Mouse (Mus musculus) embryonic facial prominence, embryonic 11.5 days (tissue): Measurements from ENCODE around the gene D5Ertd579e. TPM values are rescaled to one million over a fixed set of nuclear protein-coding genes. Genes with fewer than 3 reads are reported as not detected.

Source experiments
- ATAC-seq: fragments of 200-750 bp; cut with Nextera tagmentation; replicated peaks from 2 replicates; pipeline ENCODE4 v1.8.0; 2017; ENCODE audit warnings: low read depth; ENCODE audit not compliant: insufficient number of reproducible peaks, low FRiP score, low TSS enrichment
- DNase-seq: peaks from one replicate; pipeline ENCODE4 v3.0.0-alpha.2; 2015; ENCODE audit warnings: low spot score
- H3K27ac ChIP-seq: fragments of 300-500 bp; sonication (generic); replicated peaks from 2 replicates; pipeline ENCODE4 v1.5.1; 2014; ENCODE audit warnings: mild to moderate bottlenecking, low read depth, low read length, control low read depth
- H3K27me3 ChIP-seq: fragments of 300-500 bp; sonication (generic); 2 replicates; pipeline ENCODE4 v1.6.1; 2014; ENCODE audit warnings: mild to moderate bottlenecking, low read length, moderate library complexity, mixed read lengths; ENCODE audit not compliant: control insufficient read depth, insufficient read depth
- H3K36me3 ChIP-seq: fragments of 300-500 bp; sonication (generic); replicated peaks from 2 replicates; pipeline ENCODE4 v1.6.1; 2014; ENCODE audit warnings: low read depth, mild to moderate bottlenecking, low read length, moderate library complexity, mixed read lengths; ENCODE audit not compliant: control insufficient read depth, insufficient read depth
- H3K4me1 ChIP-seq: fragments of 300-500 bp; sonication (generic); 2 replicates; pipeline ENCODE4 v1.6.1; 2014; ENCODE audit warnings: low read length, mixed read lengths; ENCODE audit not compliant: control insufficient read depth, insufficient read depth
- H3K4me2 ChIP-seq: fragments of 300-500 bp; sonication (generic); 2 replicates; pipeline ENCODE4 v1.6.1; 2014; ENCODE audit warnings: low read depth, mild to moderate bottlenecking, control low read depth, low read length, moderate library complexity
- H3K4me3 ChIP-seq: fragments of 300-500 bp; sonication (generic); 2 replicates; pipeline ENCODE4 v1.5.1; 2014; ENCODE audit warnings: low read depth, low read length, control low read depth
- H3K9ac ChIP-seq: fragments of 300-500 bp; sonication (generic); replicated peaks from 2 replicates; pipeline ENCODE4 v1.6.1; 2014; ENCODE audit warnings: mild to moderate bottlenecking, control low read depth, low read length
- H3K9me3 ChIP-seq: fragments of 300-500 bp; sonication (generic); replicated peaks from 2 replicates; pipeline ENCODE4 v1.6.1; 2016; ENCODE audit warnings: mild to moderate bottlenecking, low read length, inconsistent platforms, mixed read lengths; ENCODE audit not compliant: control insufficient read depth
- WGBS: fragments of 180-500 bp; shearing (Covaris S2); extraction: QIAGEN DNeasy Blood & Tissue Kit; methylation state at CpG from one replicate; pipeline ENCODE4 v1.1.7; 2014; 5-methylcytosine and 5-hydroxymethylcytosine counted together
- polyA plus RNA-seq: library from polyadenylated mRNA; unstranded; fragments of >200 nt; fragmentation: Nextera tagmentation; extraction: Ambion mirVana; gene quantifications from 2 replicates; pipeline ENCODE4 v1.2.1, GENCODE M21; 2014

Gene D5Ertd579e
- polyA plus RNA-seq, 1 experiment from 2014 or later, result 28.6 TPM

DNA sequence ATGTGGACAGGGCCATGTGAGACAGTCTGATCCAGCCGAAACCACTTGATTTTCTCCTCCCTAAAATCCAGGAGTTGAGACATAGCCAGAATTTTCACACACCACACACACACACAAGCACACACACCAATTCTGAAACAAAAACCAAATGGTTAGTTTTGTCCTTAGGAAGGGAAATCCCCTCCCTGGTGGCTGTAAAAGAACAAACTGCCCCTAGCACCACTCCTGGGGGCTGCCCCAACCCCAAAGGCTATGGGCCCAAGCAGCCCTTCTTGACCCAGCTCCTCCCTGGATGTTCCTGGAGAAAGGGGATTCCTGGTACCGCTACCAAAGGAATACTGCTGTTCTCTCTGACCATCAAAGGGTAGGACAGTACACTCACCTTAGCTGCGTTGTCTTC, 119.4 kb downstream of the D5Ertd579e start:
- ATAC-seq (no peak), DNase-seq (no peak)
- H3K36me3 ChIP-seq, result no peaks in the 10 kb centered on the region
- H3K9me3 ChIP-seq, result no peaks in the 10 kb centered on the region
- no peaks in the 10 kb centered on the region for H3K27me3 ChIP-seq
- H3K9ac ChIP-seq, result no peak overlapping the region
- H3K27ac ChIP-seq, result no peak overlapping the region
- no peak overlapping the region for H3K4me2 ChIP-seq
- no peak overlapping the region for H3K4me3 ChIP-seq
- H3K4me1 ChIP-seq, result peaks cover 4% of the 10 kb centered on the region; the same call in 1 of the 2 replicates
- WGBS, result 93% methylated on average over 3 of the region's 3 CpGs

- no peaks in the 10 kb centered on the region for H3K27me3 ChIP-seq
- no peaks in the 10 kb centered on the region for H3K36me3 ChIP-seq
- H3K4me2 ChIP-seq, result no peak overlapping the region
- no peaks in the 10 kb centered on the region for H3K4me1 ChIP-seq
- H3K9me3 ChIP-seq, result no peaks in the 10 kb centered on the region
- ATAC-seq, result no peak
- no peak for DNase-seq
- 87% methylated on average over 1 of the region's 1 CpGs for WGBS
- H3K9ac ChIP-seq, result no peak overlapping the region
- H3K4me3 ChIP-seq, result no peak overlapping the region
- no peak overlapping the region for H3K27ac ChIP-seq
These were observed 120.1 kb downstream of the D5Ertd579e start for GRCm38 (mm10) chr5:36575745-36576144.

DNA sequence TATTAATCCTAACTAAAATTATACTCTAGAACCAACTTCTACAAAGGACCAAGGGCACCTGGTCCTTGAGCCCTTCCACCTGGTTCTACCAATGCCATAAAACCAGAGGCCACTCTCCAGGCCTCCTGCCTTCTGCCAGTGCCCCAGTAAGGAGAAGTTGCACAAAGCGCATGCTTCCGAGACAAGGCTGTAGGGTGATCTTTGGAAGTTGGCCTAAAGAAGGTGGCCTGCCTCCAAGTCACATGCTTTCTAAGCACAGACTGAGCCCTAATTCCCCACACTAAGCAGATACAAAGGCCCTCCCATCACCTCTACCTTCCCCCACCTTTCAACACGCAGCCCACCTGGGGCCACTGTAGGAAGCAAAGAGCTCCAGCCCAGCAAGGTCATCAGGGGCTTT, 120.6 kb downstream of the D5Ertd579e start:
- Histone ChIP-seq H3K9ac (no peak overlapping the region), H3K27me3 (no peaks in the 10 kb centered on the region), H3K4me2 (no peak overlapping the region), H3K9me3 (no peaks in the 10 kb centered on the region), H3K4me3 (no peak overlapping the region), H3K36me3 (no peaks in the 10 kb centered on the region), H3K27ac (no peak overlapping the region), H3K4me1 (no peaks in the 10 kb centered on the region)
- ATAC-seq, result no peak
- WGBS, result 85% methylated on average over 3 of the region's 3 CpGs
- DNase-seq, result no peak

DNA sequence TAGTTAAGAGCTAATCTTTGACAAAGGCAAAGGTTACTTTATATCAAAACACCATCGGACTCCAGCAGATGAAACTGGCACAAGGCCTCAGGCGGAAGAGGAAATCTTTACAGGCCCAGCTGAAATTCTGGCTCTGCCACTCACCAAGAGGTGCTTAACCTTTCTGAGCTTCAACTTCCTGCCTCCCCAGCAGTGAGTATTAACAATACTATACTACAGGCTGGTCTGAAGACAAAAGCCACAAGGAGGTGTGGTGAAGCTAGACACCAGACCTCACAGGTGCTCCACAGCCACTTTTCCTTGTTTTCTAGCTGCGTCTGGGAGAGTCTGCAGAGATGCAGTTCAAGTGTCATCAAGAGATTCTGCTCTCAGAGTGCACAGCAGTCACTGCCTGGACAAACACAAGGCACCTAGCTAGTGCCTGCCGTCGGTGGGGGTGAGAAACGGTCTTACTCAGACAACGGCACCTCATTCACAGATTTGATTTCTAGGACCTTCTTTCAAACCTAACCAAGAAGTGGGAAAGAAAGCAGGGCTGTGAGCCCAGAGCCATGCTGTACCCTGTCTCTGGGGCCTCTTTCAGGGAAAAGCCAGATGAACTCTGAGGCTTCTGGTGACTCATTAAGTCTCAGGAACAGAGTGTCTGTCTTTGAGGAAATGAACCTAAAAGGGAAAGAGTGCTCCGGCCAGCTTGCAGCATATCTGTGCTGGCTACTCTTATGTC, 121.5 kb downstream of the D5Ertd579e start:
- H3K9ac ChIP-seq, result no peak overlapping the region
- H3K4me1 ChIP-seq, result no peaks in the 10 kb centered on the region
- no peaks in the 10 kb centered on the region for H3K36me3 ChIP-seq
- no peak for DNase-seq
- H3K4me2 ChIP-seq, result no peak overlapping the region
- no peak overlapping the region for H3K4me3 ChIP-seq
- no peaks in the 10 kb centered on the region for H3K27me3 ChIP-seq
- WGBS, result 62% methylated on average over 8 of the region's 8 CpGs
- no peaks in the 10 kb centered on the region for H3K9me3 ChIP-seq
- no peak overlapping the region for H3K27ac ChIP-seq
- ATAC-seq, result no peak

- no peak overlapping the region for H3K4me2 ChIP-seq
- 50% methylated on average over 3 of the region's 3 CpGs for WGBS
- no peaks in the 10 kb centered on the region for H3K4me1 ChIP-seq
- H3K27ac ChIP-seq, result no peak overlapping the region
- no peaks in the 10 kb centered on the region for H3K27me3 ChIP-seq
- H3K9ac ChIP-seq, result no peak overlapping the region
- DNase-seq (no peak), ATAC-seq (no peak)
- H3K9me3 ChIP-seq, result no peaks in the 10 kb centered on the region
- H3K36me3 ChIP-seq, result no peaks in the 10 kb centered on the region
- H3K4me3 ChIP-seq, result no peak overlapping the region
These were observed 122.5 kb downstream of the D5Ertd579e start for GRCm38 (mm10) chr5:36573354-36573753.

- no peak for DNase-seq
- no peaks in the 10 kb centered on the region for H3K36me3 ChIP-seq
- no peak overlapping the region for H3K4me2 ChIP-seq
- no peak overlapping the region for H3K27ac ChIP-seq
- H3K27me3 ChIP-seq, result no peaks in the 10 kb centered on the region
- no peaks in the 10 kb centered on the region for H3K4me1 ChIP-seq
- H3K4me3 ChIP-seq, result no peak overlapping the region
- 91% methylated on average over 16 of the region's 16 CpGs for WGBS
- ATAC-seq, result no peak
- H3K9ac ChIP-seq, result no peak overlapping the region
- H3K9me3 ChIP-seq, result no peaks in the 10 kb centered on the region
These were observed 124.5 kb downstream of the D5Ertd579e start for GRCm38 (mm10) chr5:36571371-36571770.

- DNase-seq (no peak), ATAC-seq (no peak)
- H3K27me3 ChIP-seq, result no peaks in the 10 kb centered on the region
- no peaks in the 10 kb centered on the region for H3K9me3 ChIP-seq
- no peaks in the 10 kb centered on the region for H3K36me3 ChIP-seq
- H3K4me1 ChIP-seq, result no peaks in the 10 kb centered on the region
- no peak overlapping the region for H3K4me2 ChIP-seq
- H3K27ac ChIP-seq, result no peak overlapping the region
- WGBS, result 79% methylated on average over 4 of the region's 4 CpGs
- no peak overlapping the region for H3K4me3 ChIP-seq
- no peak overlapping the region for H3K9ac ChIP-seq
These were observed 125.1 kb downstream of the D5Ertd579e start for GRCm38 (mm10) chr5:36570546-36571245.

DNA sequence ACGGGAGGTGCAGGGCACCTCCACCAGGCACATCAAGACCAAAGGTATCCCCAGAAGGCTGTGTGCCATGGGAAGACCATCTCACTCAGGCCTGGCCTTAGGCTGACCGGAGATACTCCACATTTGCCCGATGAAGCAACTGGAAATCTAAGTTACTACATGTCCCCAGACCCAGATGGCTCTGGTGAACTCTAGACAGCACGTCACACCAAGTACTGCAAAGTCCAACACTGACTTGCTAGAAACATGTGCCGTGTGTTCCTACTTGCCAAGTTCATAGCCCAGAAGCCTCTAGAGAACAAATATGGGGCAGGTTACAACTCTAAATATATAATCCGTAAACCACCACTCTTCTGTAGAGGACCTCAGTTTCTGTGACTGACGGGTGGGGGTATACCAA, 125.7 kb downstream of the D5Ertd579e start:
- Histone ChIP-seq H3K36me3 (no peaks in the 10 kb centered on the region), H3K4me1 (no peaks in the 10 kb centered on the region), H3K4me3 (no peak overlapping the region), H3K9me3 (no peaks in the 10 kb centered on the region), H3K27ac (no peak overlapping the region), H3K4me2 (no peak overlapping the region), H3K27me3 (no peaks in the 10 kb centered on the region), H3K9ac (no peak overlapping the region)
- WGBS, result 90% methylated on average over 7 of the region's 7 CpGs
- ATAC-seq (no peak), DNase-seq (no peak)
